12 mouse cellular contexts compared by ENCODE assay signal in the genomic region with DNA sequence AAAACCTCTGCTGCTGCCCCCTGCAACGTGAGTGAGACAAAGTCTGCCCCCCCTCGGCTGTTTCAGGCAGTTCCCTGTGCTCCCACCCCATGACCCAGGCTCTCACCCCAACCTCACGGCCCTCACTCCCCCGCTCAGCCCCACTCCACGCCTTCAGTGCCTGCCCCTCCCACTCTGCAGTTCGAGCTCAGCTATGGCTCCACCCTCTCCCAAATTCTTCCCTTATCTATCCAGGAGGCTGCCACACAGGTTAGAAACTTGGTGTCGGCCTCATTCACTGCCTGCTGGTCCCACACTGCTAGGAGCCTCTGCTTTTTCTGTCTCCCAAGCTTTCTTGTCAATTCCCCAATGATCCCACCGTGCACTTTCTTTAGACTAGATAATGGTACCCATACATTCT. TPM values are rescaled to one million over a fixed set of nuclear protein-coding genes. Genes with fewer than 3 reads are reported as not detected.
DNase-seq lines count a peak whose midpoint lies in the region; ATAC-seq and TF ChIP-seq lines count a peak whose summit lies in the region.
"Had no signal": no experiment of that assay in that cellular context is flagged by ENCODE, and none has a peak within 500 bp of the region (broad histone marks: within the 10 kb centered on the region; RNA-seq: fewer than 3 reads in every experiment).

No protein-coding gene starts in this region.

- H3K9me3 ChIP-seq in intestine, embryonic 14.5 days (ENCODE audit: control insufficient read depth, low read length) = no peaks in the 10 kb centered on the region
- H3K9me3 ChIP-seq in intestine, postnatal 0 days (ENCODE audit: control insufficient read depth) = no peaks in the 10 kb centered on the region
- H3K9me3 ChIP-seq in liver, embryonic 14.5 days (ENCODE audit: control insufficient read depth, low read length) = no peaks in the 10 kb centered on the region
- no peaks in the 10 kb centered on the region for H3K9me3 ChIP-seq in stomach, embryonic 14.5 days (ENCODE audit: control insufficient read depth, low read depth, low read length)
- H3K9me3 ChIP-seq: forebrain, embryonic 12.5 days; limb, embryonic 13.5 days; midbrain, embryonic 12.5 days had no signal

- no peak overlapping the region for H3K4me2 ChIP-seq in intestine, embryonic 14.5 days (ENCODE audit: low read length)
- H3K4me2 ChIP-seq in intestine, postnatal 0 days (replicated peaks; ENCODE audit: low read depth) = no peak overlapping the region
- peak overlapping the region; percentile 43 for H3K4me2 ChIP-seq in liver, embryonic 14.5 days (ENCODE audit: low read depth)
- H3K4me2 ChIP-seq in stomach, embryonic 14.5 days (replicated peaks; ENCODE audit: low read depth, low read length) = no peak overlapping the region
- H3K4me2 ChIP-seq: forebrain, embryonic 12.5 days; limb, embryonic 13.5 days; midbrain, embryonic 12.5 days had no signal

- no peak overlapping the region for H3K9ac ChIP-seq in intestine, embryonic 14.5 days (ENCODE audit: low read length)
- H3K9ac ChIP-seq in intestine, postnatal 0 days (ENCODE audit: low read depth, low read length) = no peak overlapping the region
- H3K9ac ChIP-seq in liver, embryonic 14.5 days (replicated peaks) = no peak overlapping the region
- no peak overlapping the region for H3K9ac ChIP-seq in stomach, embryonic 14.5 days (replicated peaks; ENCODE audit: low read depth, low read length)
- H3K9ac ChIP-seq: forebrain, embryonic 12.5 days; limb, embryonic 13.5 days; midbrain, embryonic 12.5 days had no signal

- WGBS in intestine, embryonic 14.5 days = 42% methylated on average over 8 of the region's 8 CpGs
- 39% methylated on average over 8 of the region's 8 CpGs for WGBS in intestine, postnatal 0 days
- WGBS in liver, embryonic 14.5 days (ENCODE audit: insufficient replicate concordance) = 29% methylated on average over 8 of the region's 8 CpGs
- WGBS in stomach, embryonic 14.5 days = 32% methylated on average over 8 of the region's 8 CpGs

- TF ChIP-seq EP300 in liver, embryonic 14.5 days (IDR thresholded peaks at IDR 0.05; ENCODE audit: low read depth) = no peak

- peak; percentile 50 for DNase-seq in intestine, embryonic 14.5 days (ENCODE audit: low spot score)
- DNase-seq in liver, embryonic 14.5 days (ENCODE audit: low read depth in 3 of 3, low spot score in 3 of 3) = peak in 2 of 3 experiments; percentile 50 to 65
- DNase-seq in cerebellum, postnatal 4 days (ENCODE audit: low spot score in 2 of 2) = no peak
- DNase-seq: cerebellum, adult 9-10 months; thymus, adult 18-20 months had no signal

- no peak overlapping the region for H3K4me3 ChIP-seq in intestine, embryonic 14.5 days (ENCODE audit: low read depth, low read length)
- no peak overlapping the region for H3K4me3 ChIP-seq in intestine, postnatal 0 days (ENCODE audit: low read depth, low read length)
- H3K4me3 ChIP-seq in liver, embryonic 14.5 days (ENCODE audit: insufficient read depth in 1 of 2, low read depth in 2 of 2, low read length in 2 of 2) = no peak overlapping the region
- H3K4me3 ChIP-seq in stomach, embryonic 14.5 days (ENCODE audit: low read depth, low read length) = no peak overlapping the region
- H3K4me3 ChIP-seq: forebrain, embryonic 12.5 days; limb, embryonic 13.5 days; midbrain, embryonic 12.5 days had no signal

- TF ChIP-seq CTCF in intestine, postnatal 0 days (IDR thresholded peaks at IDR 0.05; ENCODE audit: low read depth) = no peak
- no peak for TF ChIP-seq CTCF in liver, embryonic 14.5 days (IDR thresholded peaks at IDR 0.05; ENCODE audit: low read depth)

- no peaks in the 10 kb centered on the region for H3K27me3 ChIP-seq in intestine, embryonic 14.5 days (replicated peaks; ENCODE audit: control insufficient read depth, insufficient read depth, low read length)
- no peaks in the 10 kb centered on the region for H3K27me3 ChIP-seq in intestine, postnatal 0 days (replicated peaks; ENCODE audit: control insufficient read depth, insufficient read depth, low read length)
- H3K27me3 ChIP-seq in liver, embryonic 14.5 days (ENCODE audit: control insufficient read depth, insufficient read depth, low read length) = no peaks in the 10 kb centered on the region
- H3K27me3 ChIP-seq in stomach, embryonic 14.5 days (ENCODE audit: control insufficient read depth, insufficient read depth, low read length) = no peaks in the 10 kb centered on the region
- H3K27me3 ChIP-seq: forebrain, embryonic 12.5 days; limb, embryonic 13.5 days; midbrain, embryonic 12.5 days had no signal

- H3K4me1 ChIP-seq in intestine, embryonic 14.5 days (replicated peaks; ENCODE audit: control insufficient read depth, insufficient read depth, low read length) = peaks cover 9% of the 10 kb centered on the region; the same call in 1 of the 2 replicates
- H3K4me1 ChIP-seq in intestine, postnatal 0 days (replicated peaks; ENCODE audit: control insufficient read depth, insufficient read depth, low read length) = no peaks in the 10 kb centered on the region
- peaks cover 13 to 15% of the 10 kb centered on the region in 2 experiments for H3K4me1 ChIP-seq in liver, embryonic 14.5 days (replicated peaks; ENCODE audit: control insufficient read depth in 2 of 2, insufficient read depth in 2 of 2, low read length in 1 of 2)
- H3K4me1 ChIP-seq in stomach, embryonic 14.5 days (ENCODE audit: control insufficient read depth, insufficient read depth, low read length) = 0 out of 2 replicates have a peak, but pooled peaks cover 4% of the 10 kb centered on the region
- H3K4me1 ChIP-seq: midbrain, embryonic 12.5 days had no signal

- H3K36me3 ChIP-seq in intestine, embryonic 14.5 days (ENCODE audit: control insufficient read depth, insufficient read depth, low read length) = peaks cover 54% of the 10 kb centered on the region
- H3K36me3 ChIP-seq in intestine, postnatal 0 days (ENCODE audit: control insufficient read depth, insufficient read depth) = peaks cover 68% of the 10 kb centered on the region
- H3K36me3 ChIP-seq in liver, embryonic 14.5 days (replicated peaks; ENCODE audit: control insufficient read depth, insufficient read depth, low read depth) = peaks cover 67% of the 10 kb centered on the region
- H3K36me3 ChIP-seq in stomach, embryonic 14.5 days (ENCODE audit: control insufficient read depth, insufficient read depth, low read length) = peaks cover 40% of the 10 kb centered on the region

- no peak overlapping the region for H3K27ac ChIP-seq in intestine, embryonic 14.5 days (ENCODE audit: low read depth)
- no peak overlapping the region for H3K27ac ChIP-seq in intestine, postnatal 0 days (ENCODE audit: low read depth, low read length)
- peak overlapping the region; percentile 73 for H3K27ac ChIP-seq in liver, embryonic 14.5 days
- H3K27ac ChIP-seq in stomach, embryonic 14.5 days (ENCODE audit: low read length) = no peak overlapping the region
- H3K27ac ChIP-seq: forebrain, embryonic 12.5 days; limb, embryonic 13.5 days; midbrain, embryonic 12.5 days had no signal

- ATAC-seq in intestine, embryonic 14.5 days (replicated peaks; ENCODE audit: low FRiP score, low TSS enrichment, low read depth) = no peak
- ATAC-seq in intestine, postnatal 0 days = no peak
- ATAC-seq in erythroblast, adult 5-6 weeks (replicated peaks; ENCODE audit: low FRiP score, poor library complexity, severe bottlenecking) = peak; percentile 68
- peak; percentile 82 for ATAC-seq in liver, embryonic 14.5 days (ENCODE audit: insufficient read depth)
- ATAC-seq in stomach, embryonic 14.5 days (ENCODE audit: insufficient number of reproducible peaks, insufficient read depth, low FRiP score, low read depth) = peak; percentile 64; the same call in 1 of the 2 replicates
- no peak for ATAC-seq in monocyte, adult 5-6 weeks (replicated peaks; ENCODE audit: insufficient number of reproducible peaks, low FRiP score, low TSS enrichment, poor library complexity, severe bottlenecking)

RNA-seq across cellular contexts. Expression of gene Pnma1, which starts 12.8 kb away (rescaled TPM):
- polyA plus RNA-seq in intestine, embryonic 14.5 days (2014; fragmentation: Nextera tagmentation; extraction: Ambion mirVana) = 0.56 and 0.84 TPM in 2 replicates
- polyA plus RNA-seq in intestine, postnatal 0 days (2015; fragmentation: Nextera tagmentation; extraction: Ambion mirVana) = 0.30 and 0.43 TPM in 2 replicates
- total RNA-seq in erythroblast, adult 5-6 weeks (2015; ENCODE audit: low replicate concordance) = 1.5 and 4.4 TPM in 2 replicates
- 1.0 and 4.5 TPM in 2 replicates for total RNA-seq in erythroblast, adult 5-6 weeks (2017; ENCODE audit: low replicate concordance)
- 0.09 and 0.10 TPM in 2 replicates for polyA plus RNA-seq in liver, embryonic 14.5 days (2012; rRNA removed)
- polyA plus RNA-seq in liver, embryonic 14.5 days (2014; fragmentation: Nextera tagmentation; extraction: Ambion mirVana) = 0.05 and 0.11 TPM in 2 replicates
- polyA plus RNA-seq in stomach, embryonic 14.5 days (2014; fragmentation: Nextera tagmentation; extraction: Ambion mirVana) = 0.45 and 0.90 TPM in 2 replicates
- total RNA-seq in monocyte, adult 5-6 weeks (2017) = 0.78 to 3.5 TPM in 2 of 3 replicates, not detected in the other

RNA-seq across cellular contexts. Expression of gene Dnal1, which starts 47.0 kb away (rescaled TPM):
- polyA plus RNA-seq in intestine, embryonic 14.5 days (2014; fragmentation: Nextera tagmentation; extraction: Ambion mirVana) = 2.8 and 3.5 TPM in 2 replicates
- 1.0 and 1.3 TPM in 2 replicates for polyA plus RNA-seq in intestine, postnatal 0 days (2015; fragmentation: Nextera tagmentation; extraction: Ambion mirVana)
- 0.63 TPM in 1 of 2 replicates, not detected in the other for total RNA-seq in erythroblast, adult 5-6 weeks (2015; ENCODE audit: low replicate concordance)
- total RNA-seq in erythroblast, adult 5-6 weeks (2017; ENCODE audit: low replicate concordance) = not detected in 2 replicates
- polyA plus RNA-seq in liver, embryonic 14.5 days (2012; rRNA removed) = 0.39 and 0.44 TPM in 2 replicates
- polyA plus RNA-seq in liver, embryonic 14.5 days (2014; fragmentation: Nextera tagmentation; extraction: Ambion mirVana) = 0.04 and 0.15 TPM in 2 replicates
- polyA plus RNA-seq in stomach, embryonic 14.5 days (2014; fragmentation: Nextera tagmentation; extraction: Ambion mirVana) = 3.8 and 5.7 TPM in 2 replicates
- 0.19 to 0.32 TPM in 2 of 3 replicates, not detected in the other for total RNA-seq in monocyte, adult 5-6 weeks (2017)

RNA-seq across cellular contexts. Expression of gene Elmsan1, which starts 57.6 kb away (rescaled TPM):
- 8.2 and 8.8 TPM in 2 replicates for polyA plus RNA-seq in intestine, embryonic 14.5 days (2014; fragmentation: Nextera tagmentation; extraction: Ambion mirVana)
- polyA plus RNA-seq in intestine, postnatal 0 days (2015; fragmentation: Nextera tagmentation; extraction: Ambion mirVana) = 4.4 and 4.9 TPM in 2 replicates
- total RNA-seq in erythroblast, adult 5-6 weeks (2015; ENCODE audit: low replicate concordance) = 5.4 and 12.7 TPM in 2 replicates
- total RNA-seq in erythroblast, adult 5-6 weeks (2017; ENCODE audit: low replicate concordance) = 8.0 and 11.4 TPM in 2 replicates
- 3.9 and 4.3 TPM in 2 replicates for polyA plus RNA-seq in liver, embryonic 14.5 days (2012; rRNA removed)
- polyA plus RNA-seq in liver, embryonic 14.5 days (2014; fragmentation: Nextera tagmentation; extraction: Ambion mirVana) = 4.5 and 5.1 TPM in 2 replicates
- 10.2 and 10.6 TPM in 2 replicates for polyA plus RNA-seq in stomach, embryonic 14.5 days (2014; fragmentation: Nextera tagmentation; extraction: Ambion mirVana)
- total RNA-seq in monocyte, adult 5-6 weeks (2017) = 21.6 to 42.4 TPM (median 28.2 TPM) in 3 replicates

Comparison
In these comparisons a context has a peak if more than half of its experiments do, and no peak if none do; other contexts are left out.
1. ATAC-seq: peak in erythroblast, adult 5-6 weeks (single experiment), liver, embryonic 14.5 days (single experiment) and stomach, embryonic 14.5 days (single experiment); none in intestine, embryonic 14.5 days (single experiment), intestine, postnatal 0 days (single experiment) and monocyte, adult 5-6 weeks (single experiment).
2. DNase-seq: peak in intestine, embryonic 14.5 days (single experiment) and liver, embryonic 14.5 days (2 of 3); none in cerebellum, postnatal 4 days (0 of 2).